Mouse (Mus musculus) midbrain, postnatal 0 days (tissue): ENCODE measurements around the gene Rbbp4. TPM values are rescaled to one million over a fixed set of nuclear protein-coding genes. Genes with fewer than 3 reads are reported as not detected.

Experiments
- ATAC-seq: fragments of 200-750 bp; cut with Nextera tagmentation; 2 replicates; pipeline ENCODE4 v1.8.0; 2017; ENCODE audit warnings: moderate number of reproducible peaks, mild to moderate bottlenecking, moderate TSS enrichment, moderate library complexity; ENCODE audit not compliant: low FRiP score
- DNase-seq: peaks from one replicate; pipeline ENCODE4 v3.0.0-alpha.2; 2015; ENCODE audit warnings: low spot score
- H3K27ac ChIP-seq: fragments of 300-500 bp; sonication (generic); 2 replicates; pipeline ENCODE4 v1.5.1; 2014; ENCODE audit warnings: low read depth, mild to moderate bottlenecking, low read length, mixed read lengths
- H3K27me3 ChIP-seq: fragments of 300-500 bp; sonication (generic); 2 replicates; pipeline ENCODE4 v1.6.1; 2014; ENCODE audit warnings: low read length, control low read depth, mixed read lengths; ENCODE audit not compliant: insufficient read depth
- H3K36me3 ChIP-seq: fragments of 300-500 bp; sonication (generic); 2 replicates; pipeline ENCODE4 v1.6.1; 2014; ENCODE audit warnings: low read length, control low read depth, mixed read lengths; ENCODE audit not compliant: insufficient read depth
- H3K4me1 ChIP-seq: fragments of 300-500 bp; sonication (generic); 2 replicates; pipeline ENCODE4 v1.6.1; 2014; ENCODE audit warnings: mild to moderate bottlenecking, control low read depth, antibody characterized with exemption, low read length, mixed read lengths; ENCODE audit not compliant: insufficient read depth
- H3K4me2 ChIP-seq: fragments of 300-500 bp; sonication (generic); 2 replicates; pipeline ENCODE4 v1.6.1; 2014; ENCODE audit warnings: low read depth, mild to moderate bottlenecking, low read length, mixed read lengths; ENCODE audit not compliant: poor library complexity, severe bottlenecking
- H3K4me3 ChIP-seq: fragments of 300-500 bp; sonication (generic); 2 replicates; pipeline ENCODE4 v1.5.1; 2014; ENCODE audit warnings: low read depth, mild to moderate bottlenecking, low read length, moderate library complexity
- H3K9ac ChIP-seq: fragments of 300-500 bp; sonication (generic); replicated peaks from 2 replicates; pipeline ENCODE4 v1.6.1; 2014; ENCODE audit warnings: mild to moderate bottlenecking, low read length, moderate library complexity, mixed read lengths; ENCODE audit not compliant: poor library complexity, severe bottlenecking
- H3K9me3 ChIP-seq: fragments of 300-500 bp; sonication (generic); 2 replicates; pipeline ENCODE4 v1.6.1; 2016; ENCODE audit warnings: low read length, control low read depth
- CTCF ChIP-seq: IDR thresholded peaks from 2 replicates; pipeline ENCODE4 v1.5.1; 2016; ENCODE audit warnings: antibody characterized with exemption, mild to moderate bottlenecking
- WGBS: fragments of 180-500 bp; shearing (Covaris S2); extraction: QIAGEN DNeasy Blood & Tissue Kit; methylation state at CpG from one replicate; pipeline ENCODE4 v1.1.7; 2014; 5-methylcytosine and 5-hydroxymethylcytosine counted together
- polyA plus RNA-seq: library from polyadenylated mRNA; unstranded; fragments of >200 nt; fragmentation: Nextera tagmentation; extraction: Ambion mirVana; gene quantifications from 2 replicates; pipeline ENCODE4 v1.2.1, GENCODE M21; 2015
- total RNA-seq: library from RNA; depleted of rRNA; stranded (reverse); fragments of >200 nt; gene quantifications from 2 replicates; pipeline ENCODE4 v1.2.3, GENCODE M21; 2014

The Rbbp4 gene
- total and polyA plus RNA-seq, 2 experiments from 2014 or later = 79.2 to 198 TPM

DNA sequence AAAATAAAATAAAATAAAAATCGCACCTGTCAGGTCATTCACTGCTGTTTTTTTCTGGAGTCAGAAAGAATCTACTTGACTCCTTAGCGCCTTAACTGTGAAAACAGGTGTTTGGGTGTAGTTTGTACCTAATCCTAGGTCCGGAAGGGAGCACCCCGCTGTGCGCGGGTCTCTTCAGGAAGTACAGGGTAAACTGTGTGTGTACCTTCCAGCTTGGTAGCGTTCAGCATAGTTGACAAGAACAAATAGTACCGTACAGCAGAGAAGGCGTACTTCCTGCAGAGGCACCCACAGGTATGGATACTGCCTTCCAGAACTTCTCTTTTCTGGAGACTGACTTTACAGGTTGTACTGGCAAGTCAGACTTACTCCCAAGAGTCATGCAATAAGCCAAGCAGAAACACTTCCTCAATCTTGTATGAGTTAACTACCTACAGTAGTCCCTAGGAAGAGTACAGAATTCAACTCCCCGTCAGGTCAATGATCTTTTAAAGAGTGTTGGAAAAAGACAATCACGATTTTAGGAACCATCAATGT lies 39.1 kb upstream of the Rbbp4 start:
- H3K4me3 ChIP-seq = no peak overlapping the region
- no peak for TF ChIP-seq CTCF
- ATAC-seq (no peak), DNase-seq (no peak)
- no peaks in the 10 kb centered on the region for H3K36me3 ChIP-seq
- no peaks in the 10 kb centered on the region for H3K27me3 ChIP-seq
- H3K9ac ChIP-seq = no peak overlapping the region
- 47% methylated on average over 11 of the region's 11 CpGs for WGBS
- H3K4me2 ChIP-seq = no peak overlapping the region
- no peak overlapping the region for H3K27ac ChIP-seq
- H3K9me3 ChIP-seq = no peaks in the 10 kb centered on the region
- no peaks in the 10 kb centered on the region; the same call in 1 of the 2 replicates for H3K4me1 ChIP-seq

DNA sequence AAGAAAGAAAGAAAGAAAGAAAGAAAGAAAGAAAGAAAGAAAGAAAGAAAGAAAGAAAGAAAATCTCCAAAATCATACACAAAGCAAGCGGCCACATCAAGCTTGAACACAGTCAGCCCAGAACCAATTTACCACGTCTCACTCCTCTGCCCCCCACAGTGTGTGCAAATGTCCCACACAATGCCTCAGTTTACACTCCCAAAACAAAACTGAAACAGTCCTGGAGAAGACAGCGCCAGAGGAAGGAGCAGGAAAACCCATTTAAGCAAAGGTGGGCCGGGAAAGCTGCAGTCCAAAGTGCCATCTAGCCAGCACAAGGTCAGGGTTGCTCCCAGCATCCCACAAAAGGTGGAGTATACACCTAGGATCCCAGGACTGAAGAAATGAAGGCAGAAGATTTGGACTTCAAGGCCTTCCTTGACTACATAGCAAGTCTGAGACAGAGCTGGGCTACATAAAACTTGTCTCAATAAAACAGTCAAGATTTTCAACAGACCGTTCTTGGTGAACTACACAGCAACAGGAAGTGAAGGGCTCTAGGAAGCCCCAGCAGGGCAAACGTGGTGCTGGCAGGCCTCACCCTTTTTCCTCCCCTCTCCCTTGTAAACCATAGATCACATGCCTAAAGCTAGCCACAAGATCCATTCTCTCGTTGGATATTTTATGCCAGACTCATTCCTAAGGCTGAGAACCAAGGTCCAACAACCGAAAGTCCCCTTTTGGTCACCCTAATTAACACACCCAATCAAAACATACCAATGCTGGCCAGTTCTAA lies 38.2 kb upstream of the Rbbp4 start:
- TF ChIP-seq CTCF = no peak
- Histone ChIP-seq H3K9me3 (no peaks in the 10 kb centered on the region), H3K27ac (no peak overlapping the region), H3K4me3 (no peak overlapping the region), H3K4me1 (no peaks in the 10 kb centered on the region; the same call in 1 of the 2 replicates), H3K9ac (no peak overlapping the region), H3K4me2 (no peak overlapping the region), H3K36me3 (0 out of 2 replicates have a peak, but pooled peaks cover 4% of the 10 kb centered on the region), H3K27me3 (no peaks in the 10 kb centered on the region)
- no peak for ATAC-seq
- DNase-seq = no peak
- 48% methylated on average over 8 of the region's 8 CpGs for WGBS

DNA sequence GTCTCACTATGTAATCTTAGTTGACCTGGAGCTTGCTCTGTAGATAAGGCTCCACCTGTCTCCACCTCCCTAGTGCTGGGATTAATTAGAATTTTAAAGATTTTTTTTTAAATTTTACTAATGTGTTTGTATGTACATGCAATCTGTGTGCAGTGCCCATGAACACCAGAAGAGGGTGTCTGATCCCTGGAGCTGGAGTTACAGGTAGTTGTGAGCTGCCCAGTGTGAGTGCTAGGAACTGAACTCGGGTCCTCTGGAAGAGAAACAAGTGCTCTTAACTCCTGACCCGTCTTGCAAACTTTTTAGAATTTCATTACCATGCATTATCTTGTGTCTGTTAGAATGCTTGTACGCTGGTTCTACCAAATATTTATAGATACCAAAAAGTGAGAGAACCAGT lies 36.2 kb upstream of the Rbbp4 start:
- H3K4me2 ChIP-seq = no peak overlapping the region
- no peak for TF ChIP-seq CTCF
- WGBS = 92% methylated on average over 3 of the region's 3 CpGs
- no peak for ATAC-seq
- no peaks in the 10 kb centered on the region for H3K27me3 ChIP-seq
- H3K36me3 ChIP-seq = 0 out of 2 replicates have a peak, but pooled peaks cover 4% of the 10 kb centered on the region
- H3K4me3 ChIP-seq = no peak overlapping the region
- H3K9me3 ChIP-seq = no peaks in the 10 kb centered on the region
- H3K27ac ChIP-seq = no peak overlapping the region
- no peaks in the 10 kb centered on the region; the same call in 1 of the 2 replicates for H3K4me1 ChIP-seq
- no peak for DNase-seq
- H3K9ac ChIP-seq = no peak overlapping the region

DNA sequence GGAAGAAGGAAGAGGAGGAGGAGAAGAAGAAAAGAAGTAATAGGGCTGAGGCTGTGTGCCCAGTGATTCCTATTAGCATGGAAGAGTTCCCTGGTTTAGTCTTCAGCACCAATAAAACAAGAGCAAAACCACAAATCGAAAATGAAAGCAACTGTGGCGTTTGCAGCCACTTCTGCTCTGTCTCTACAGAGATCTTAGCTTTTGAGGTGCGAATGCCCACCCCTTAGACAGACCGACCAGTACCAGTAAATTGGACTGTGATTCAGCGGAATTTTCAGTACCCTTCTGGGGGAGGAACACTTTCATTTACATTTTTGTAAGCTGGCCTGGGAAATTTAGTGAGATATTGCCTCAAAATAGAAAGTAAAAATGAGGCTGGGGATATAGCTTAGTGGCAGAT lies 30.1 kb upstream of the Rbbp4 start:
- no peak for TF ChIP-seq CTCF
- no peak for ATAC-seq
- Histone ChIP-seq H3K9me3 (no peaks in the 10 kb centered on the region), H3K9ac (no peak overlapping the region), H3K4me3 (no peak overlapping the region), H3K36me3 (peaks cover 12% of the 10 kb centered on the region), H3K4me2 (no peak overlapping the region), H3K27ac (no peak overlapping the region), H3K4me1 (no peaks in the 10 kb centered on the region), H3K27me3 (no peaks in the 10 kb centered on the region)
- no peak for DNase-seq
- WGBS = 90% methylated on average over 5 of the region's 5 CpGs

DNA sequence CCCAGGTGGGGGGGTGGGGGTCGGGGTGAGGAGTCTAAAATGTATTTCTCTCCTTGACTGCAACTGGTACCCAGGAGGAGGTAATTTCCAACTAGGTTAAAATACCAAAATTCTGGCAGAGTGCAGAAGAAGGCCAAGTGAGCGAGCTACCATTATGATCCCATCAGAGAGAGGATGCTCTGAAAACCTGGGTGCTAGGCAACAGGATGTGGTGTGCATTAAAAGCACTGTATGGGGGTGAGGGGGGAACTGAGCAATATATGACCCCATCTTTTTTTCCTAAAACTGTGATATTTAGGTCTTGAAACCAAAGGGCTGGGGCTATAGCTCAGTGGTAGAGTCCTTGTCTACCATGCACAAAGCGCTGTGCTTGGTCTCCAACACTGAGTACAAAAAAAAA lies 29.2 kb upstream of the Rbbp4 start:
- 92% methylated on average over 3 of the region's 3 CpGs for WGBS
- H3K27ac ChIP-seq = no peak overlapping the region
- H3K9me3 ChIP-seq = no peaks in the 10 kb centered on the region
- H3K27me3 ChIP-seq = no peaks in the 10 kb centered on the region
- ATAC-seq (no peak), DNase-seq (no peak)
- no peaks in the 10 kb centered on the region for H3K4me1 ChIP-seq
- no peak overlapping the region for H3K4me3 ChIP-seq
- no peak for TF ChIP-seq CTCF
- no peak overlapping the region for H3K9ac ChIP-seq
- no peak overlapping the region for H3K4me2 ChIP-seq
- H3K36me3 ChIP-seq = peaks cover 17% of the 10 kb centered on the region

DNA sequence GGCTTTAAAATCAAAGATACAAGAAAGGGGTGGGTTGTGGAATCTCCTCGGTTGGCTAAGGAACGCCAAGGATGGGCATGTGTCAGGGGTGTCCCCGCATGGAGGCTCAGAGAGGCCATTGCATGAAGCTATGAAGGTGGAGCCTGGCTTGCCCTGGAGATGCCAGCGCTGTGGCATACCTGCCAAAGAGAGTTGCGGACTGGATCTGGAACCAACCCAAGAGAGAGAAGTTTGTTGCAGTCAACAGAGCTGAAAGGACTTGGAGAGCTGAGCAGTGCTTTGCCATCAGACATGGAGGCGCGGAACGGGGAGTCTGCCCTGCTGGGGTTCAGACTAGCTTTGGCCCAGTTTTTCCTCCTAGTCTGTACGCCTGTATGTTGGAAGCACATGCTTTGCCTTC lies 28.3 kb upstream of the Rbbp4 start:
- H3K4me1 ChIP-seq = no peaks in the 10 kb centered on the region
- no peak for DNase-seq
- no peaks in the 10 kb centered on the region for H3K27me3 ChIP-seq
- no peak for TF ChIP-seq CTCF
- no peaks in the 10 kb centered on the region for H3K9me3 ChIP-seq
- no peak overlapping the region for H3K9ac ChIP-seq
- no peak for ATAC-seq
- H3K4me3 ChIP-seq = no peak overlapping the region
- WGBS = 89% methylated on average over 9 of the region's 9 CpGs
- peaks cover 15% of the 10 kb centered on the region for H3K36me3 ChIP-seq
- no peak overlapping the region for H3K4me2 ChIP-seq
- H3K27ac ChIP-seq = no peak overlapping the region
